Mouse (Mus musculus): ENCODE results near the gene Zfp106. TPM values are rescaled to one million over a fixed set of nuclear protein-coding genes. Genes with fewer than 3 reads are reported as not detected.

Zfp106 gene
- 53.7 TPM for polyA plus RNA-seq (2014; fragmentation: Illumina TruSeq; extraction: RNeasy Lipid Tissue Mini Kit (QIAGEN cat#74804); ENCODE audit: low read depth, low replicate concordance)

GRCm38 (mm10) chr2:120563235-120563990, at the start of gene Zfp106:
TSS of gene Zfp106 (minus strand) at chr2:120563843.

GRCm38 (mm10) chr2:120608830-120609723, 45.4 kb upstream of the Zfp106 start, which contains the start of the genes Haus2 and Lrrc57:
TSS of gene Haus2 (plus strand) at chr2:120609383.
TSS of gene Lrrc57 (minus strand) at chr2:120609520.

GRCm38 (mm10) chr2:120566886-120567797, 3.5 kb upstream of the Zfp106 start, which contains the start of gene Snap23:
TSS of gene Snap23 (plus strand) at chr2:120567671.

Other genes starting within 250 kb of the Zfp106 start
- 9.0 TPM for gene Pla2g4f, start 249.7 kb downstream of the Zfp106 start, polyA plus RNA-seq (2014; fragmentation: Illumina TruSeq; extraction: RNeasy Lipid Tissue Mini Kit (QIAGEN cat#74804); ENCODE audit: low read depth, low replicate concordance)
- 25.9 TPM for gene Vps39, start 210.7 kb downstream of the Zfp106 start, polyA plus RNA-seq (2014; fragmentation: Illumina TruSeq; extraction: RNeasy Lipid Tissue Mini Kit (QIAGEN cat#74804); ENCODE audit: low read depth, low replicate concordance)
- 24.4 TPM for gene Ganc, start 159.9 kb downstream of the Zfp106 start, polyA plus RNA-seq (2014; fragmentation: Illumina TruSeq; extraction: RNeasy Lipid Tissue Mini Kit (QIAGEN cat#74804); ENCODE audit: low read depth, low replicate concordance)
- gene Tmem87a, start 159.7 kb downstream of the Zfp106 start, polyA plus RNA-seq (2014; fragmentation: Illumina TruSeq; extraction: RNeasy Lipid Tissue Mini Kit (QIAGEN cat#74804); ENCODE audit: low read depth, low replicate concordance), result 27.8 TPM
- 12.7 TPM for gene Capn3, start 107.8 kb downstream of the Zfp106 start, polyA plus RNA-seq (2014; fragmentation: Illumina TruSeq; extraction: RNeasy Lipid Tissue Mini Kit (QIAGEN cat#74804); ENCODE audit: low read depth, low replicate concordance)
- gene Snap23, start 3.8 kb upstream of the Zfp106 start, polyA plus RNA-seq (2014; fragmentation: Illumina TruSeq; extraction: RNeasy Lipid Tissue Mini Kit (QIAGEN cat#74804); ENCODE audit: low read depth, low replicate concordance), result 35.7 TPM
- gene Haus2, start 45.5 kb upstream of the Zfp106 start, polyA plus RNA-seq (2014; fragmentation: Illumina TruSeq; extraction: RNeasy Lipid Tissue Mini Kit (QIAGEN cat#74804); ENCODE audit: low read depth, low replicate concordance), result 11.1 TPM
- 20.5 TPM for gene Lrrc57, start 45.7 kb upstream of the Zfp106 start, polyA plus RNA-seq (2014; fragmentation: Illumina TruSeq; extraction: RNeasy Lipid Tissue Mini Kit (QIAGEN cat#74804); ENCODE audit: low read depth, low replicate concordance)
- gene Stard9, start 65.3 kb upstream of the Zfp106 start, polyA plus RNA-seq (2014; fragmentation: Illumina TruSeq; extraction: RNeasy Lipid Tissue Mini Kit (QIAGEN cat#74804); ENCODE audit: low read depth, low replicate concordance), result 9.2 TPM